Mouse (Mus musculus) brain, embryonic 18.5 days (tissue): Measurements from ENCODE around the gene Ly6g6d.

Experiments
- DNase-seq: peaks from one replicate; pipeline ENCODE4 v3.0.0-alpha.2; 2012; ENCODE audit warnings: low read depth, low spot score

The Ly6g6d gene

DNA sequence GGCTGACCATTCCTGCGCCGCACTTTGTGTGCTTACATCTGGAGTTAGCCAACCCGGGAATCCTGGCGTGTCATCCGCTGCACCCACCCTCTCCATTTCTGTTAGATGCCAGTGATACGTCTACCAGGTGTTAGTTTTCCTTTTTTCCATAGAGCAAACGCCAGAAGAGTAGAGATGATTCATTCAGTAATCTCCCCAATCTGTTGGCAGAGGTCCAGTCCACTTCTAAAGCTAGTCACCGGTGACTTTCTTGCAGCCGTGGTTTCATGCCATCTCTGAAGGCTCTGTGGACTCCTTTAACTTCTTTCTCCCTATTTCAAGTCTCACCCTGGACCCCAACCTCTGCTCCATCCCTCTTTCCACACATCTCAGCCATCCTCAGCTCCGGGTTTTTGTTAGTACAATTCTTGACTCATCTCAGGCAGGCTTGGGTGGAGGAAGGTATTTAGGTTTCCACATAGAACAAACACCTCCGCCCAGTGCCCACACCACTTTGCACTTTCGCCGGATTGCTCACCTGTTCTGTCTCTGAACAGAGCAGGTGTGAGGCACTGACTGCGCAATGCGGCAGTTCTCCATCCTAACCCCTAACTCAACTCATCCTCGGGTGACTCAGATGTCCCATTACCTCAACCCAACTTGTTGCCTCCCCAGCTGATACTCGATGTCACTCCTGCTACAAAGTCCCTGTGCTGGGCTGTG, 9.5 kb downstream of the Ly6g6d start:
- DNase-seq = no peak

DNA sequence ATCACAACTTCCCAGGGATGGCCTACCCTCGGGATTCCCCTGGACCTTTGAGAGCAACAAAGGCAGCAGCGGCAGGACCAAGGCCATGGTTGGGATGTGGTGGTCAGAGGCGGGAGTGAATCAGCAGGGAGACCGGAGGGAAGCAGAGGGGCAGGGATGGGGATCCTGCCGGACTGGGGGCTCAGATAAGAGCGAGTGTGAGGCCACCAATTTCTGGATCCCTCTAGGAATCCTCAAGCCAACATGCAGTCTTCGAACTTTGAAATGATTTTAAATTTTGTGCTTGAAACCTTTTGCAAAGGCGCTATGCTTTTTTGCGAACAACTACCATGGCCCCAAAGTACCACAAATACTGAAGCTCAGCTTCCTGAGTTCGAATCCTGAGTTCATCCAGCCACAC, 11.8 kb downstream of the Ly6g6d start, which contains the start of gene Mpig6b:
Mpig6b (minus strand) TSS at position 101 of the 400 bp plus-strand sequence.
- no peak for DNase-seq

DNA sequence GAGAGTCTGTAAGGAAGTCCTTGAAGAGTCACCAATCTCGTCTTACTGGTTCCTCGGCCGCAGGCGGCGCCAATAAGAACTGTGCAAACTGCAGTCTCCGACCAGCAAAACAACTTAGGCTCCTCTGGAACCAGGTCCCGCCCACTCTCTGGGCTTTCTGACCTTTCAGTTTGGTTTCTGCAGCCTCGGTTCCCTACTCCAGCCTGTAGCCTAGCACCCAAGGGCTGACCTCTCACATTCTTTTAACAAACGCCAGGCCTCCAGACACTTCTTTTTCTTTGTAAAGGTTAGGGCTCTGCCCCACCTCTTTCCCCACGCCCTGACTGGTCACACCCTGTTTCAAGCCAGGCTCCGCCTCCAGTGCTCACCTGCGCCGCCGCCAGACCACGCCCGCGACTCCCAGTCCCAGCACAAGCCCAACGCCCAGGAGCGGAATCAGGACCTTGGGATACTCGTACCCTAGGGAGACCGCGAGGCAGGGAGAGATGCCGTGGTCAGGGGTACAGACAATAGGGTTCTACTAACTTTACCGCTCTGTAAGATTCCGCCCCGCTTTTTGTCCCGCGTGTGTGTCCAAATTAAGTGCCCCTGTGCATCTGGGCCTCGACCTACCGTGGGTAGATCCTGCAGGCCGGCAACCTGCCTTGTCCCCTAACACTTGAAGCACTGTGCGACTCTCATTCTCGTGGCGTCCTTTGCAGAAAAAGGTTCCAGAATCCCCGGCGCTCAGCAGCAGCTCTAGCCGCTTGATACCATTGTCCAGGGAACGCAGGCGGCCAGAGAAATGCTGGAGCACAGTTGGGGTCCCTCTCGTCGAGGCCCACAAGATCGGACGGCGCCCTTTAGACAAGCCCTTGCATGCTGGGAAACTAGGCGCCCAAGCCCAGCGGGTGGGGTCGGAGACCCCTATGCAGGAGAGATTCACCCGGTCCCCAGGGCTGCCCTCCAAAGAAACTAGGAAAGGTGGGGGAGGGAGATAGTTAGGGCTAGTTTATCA, 12.6 kb downstream of the Ly6g6d start, which contains the start of gene Ly6g6c:
Ly6g6c (plus strand) TSS at position 438 of the 997 bp plus-strand sequence.
- DNase-seq = no peak

DNA sequence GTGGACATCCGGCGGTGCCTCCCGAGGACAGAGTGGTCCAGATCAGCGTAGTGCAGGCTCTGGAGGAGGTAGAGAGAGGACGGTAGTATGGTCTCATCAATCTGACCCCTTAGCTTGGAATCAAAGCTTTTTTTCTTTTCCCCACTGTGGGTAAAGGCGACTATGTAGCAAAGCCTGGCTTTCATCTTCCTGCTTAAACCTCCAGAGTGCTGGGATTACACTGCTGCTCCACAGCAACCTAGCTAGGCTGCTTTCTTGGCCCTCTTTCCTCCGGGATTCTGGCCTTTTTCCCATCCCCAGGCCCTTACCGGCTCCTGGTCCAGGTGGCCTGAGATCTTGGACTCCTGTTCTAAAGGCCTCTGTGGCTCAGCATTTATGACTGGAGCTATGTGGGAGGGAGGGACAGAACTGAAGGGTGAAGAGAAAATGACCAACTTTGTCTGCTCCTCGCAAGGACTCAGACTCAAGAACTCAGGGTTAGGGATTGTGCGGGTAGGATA, 13.4 kb downstream of the Ly6g6d start:
- no peak for DNase-seq

DNA sequence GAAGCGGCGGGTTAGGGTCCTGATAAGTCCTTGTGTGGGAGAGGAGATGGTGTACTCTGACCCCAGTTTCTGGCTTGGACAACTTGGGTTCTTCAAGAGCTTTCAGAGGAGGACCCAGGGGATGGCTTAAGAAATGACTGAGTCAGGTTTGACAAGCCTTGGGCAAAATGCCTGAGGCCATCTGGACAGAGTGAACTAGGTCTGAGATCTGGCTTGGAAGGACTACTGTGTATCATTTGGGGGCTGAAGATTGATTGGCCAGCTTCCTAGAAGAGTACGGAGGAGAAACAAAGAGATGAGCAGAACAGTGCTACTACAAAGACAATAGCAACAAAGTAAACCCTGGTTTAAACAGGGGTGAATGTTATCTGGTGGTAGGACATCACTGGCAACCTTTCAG, 14.4 kb downstream of the Ly6g6d start:
- no peak for DNase-seq

DNA sequence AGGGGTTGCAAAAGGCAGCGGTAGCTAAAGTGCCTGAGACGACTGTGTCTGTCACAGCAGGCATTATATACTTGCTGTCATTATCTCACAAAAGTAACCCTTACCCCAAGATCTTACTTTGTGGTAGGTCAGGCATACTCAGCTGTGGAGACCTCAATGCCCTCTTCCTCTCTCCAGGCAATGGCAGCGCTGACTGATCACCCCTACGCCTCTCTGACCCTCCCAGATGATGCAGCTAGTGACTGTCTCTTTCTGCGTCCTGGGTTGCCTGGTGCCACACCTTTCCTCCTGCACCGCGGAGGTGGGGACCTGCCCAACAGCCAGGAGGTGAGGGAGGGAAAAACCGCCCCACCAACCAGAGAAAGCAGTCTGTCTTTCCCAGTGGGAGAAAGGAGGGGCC, 16.6 kb downstream of the Ly6g6d start:
- no peak for DNase-seq

DNA sequence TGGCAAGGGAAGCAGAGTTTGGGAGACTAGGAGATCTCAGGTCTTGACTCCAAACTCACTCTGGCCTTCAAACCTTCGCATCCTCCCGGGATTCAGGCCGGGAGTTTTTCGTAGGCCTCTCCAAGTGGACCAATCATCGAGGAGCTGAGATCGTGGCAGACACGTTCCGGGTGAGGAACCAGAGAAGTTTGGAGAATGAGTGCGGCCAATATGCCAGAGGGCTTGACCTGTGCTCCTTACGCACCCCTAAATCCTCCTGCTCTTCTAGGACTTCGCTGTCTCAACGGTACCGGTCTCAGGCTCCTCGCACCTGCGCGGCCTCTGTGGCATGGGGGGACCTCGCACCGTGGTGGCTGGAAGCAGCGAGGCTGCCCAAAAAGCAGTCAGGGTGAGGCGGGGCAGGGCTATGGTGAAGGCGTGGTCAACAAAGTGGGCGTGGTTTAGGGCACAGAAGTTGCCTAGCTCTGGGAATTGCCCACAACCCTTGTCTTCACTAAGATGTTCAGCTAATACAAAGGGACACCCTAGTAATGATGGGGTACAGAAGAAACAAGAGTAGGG, 17.0 kb downstream of the Ly6g6d start:
- DNase-seq = no peak

DNA sequence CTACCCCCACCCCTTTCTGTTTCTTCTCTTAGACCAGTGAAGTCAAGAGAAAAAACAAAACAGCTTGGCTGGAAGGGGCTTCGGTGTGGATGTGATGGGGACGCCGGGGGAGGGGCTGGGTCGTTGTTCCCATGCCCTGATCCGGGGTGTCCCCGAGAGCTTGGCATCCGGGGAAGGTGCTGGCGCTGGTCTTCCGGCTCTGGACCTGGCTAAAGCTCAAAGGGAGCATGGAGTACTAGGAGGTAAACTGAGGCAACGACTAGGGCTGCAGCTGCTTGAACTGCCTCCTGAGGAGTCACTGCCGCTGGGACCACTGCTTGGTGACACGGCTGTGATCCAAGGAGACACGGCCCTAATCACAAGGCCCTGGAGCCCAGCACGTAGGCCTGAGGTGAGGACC, 17.8 kb downstream of the Ly6g6d start:
- DNase-seq = no peak

DNA sequence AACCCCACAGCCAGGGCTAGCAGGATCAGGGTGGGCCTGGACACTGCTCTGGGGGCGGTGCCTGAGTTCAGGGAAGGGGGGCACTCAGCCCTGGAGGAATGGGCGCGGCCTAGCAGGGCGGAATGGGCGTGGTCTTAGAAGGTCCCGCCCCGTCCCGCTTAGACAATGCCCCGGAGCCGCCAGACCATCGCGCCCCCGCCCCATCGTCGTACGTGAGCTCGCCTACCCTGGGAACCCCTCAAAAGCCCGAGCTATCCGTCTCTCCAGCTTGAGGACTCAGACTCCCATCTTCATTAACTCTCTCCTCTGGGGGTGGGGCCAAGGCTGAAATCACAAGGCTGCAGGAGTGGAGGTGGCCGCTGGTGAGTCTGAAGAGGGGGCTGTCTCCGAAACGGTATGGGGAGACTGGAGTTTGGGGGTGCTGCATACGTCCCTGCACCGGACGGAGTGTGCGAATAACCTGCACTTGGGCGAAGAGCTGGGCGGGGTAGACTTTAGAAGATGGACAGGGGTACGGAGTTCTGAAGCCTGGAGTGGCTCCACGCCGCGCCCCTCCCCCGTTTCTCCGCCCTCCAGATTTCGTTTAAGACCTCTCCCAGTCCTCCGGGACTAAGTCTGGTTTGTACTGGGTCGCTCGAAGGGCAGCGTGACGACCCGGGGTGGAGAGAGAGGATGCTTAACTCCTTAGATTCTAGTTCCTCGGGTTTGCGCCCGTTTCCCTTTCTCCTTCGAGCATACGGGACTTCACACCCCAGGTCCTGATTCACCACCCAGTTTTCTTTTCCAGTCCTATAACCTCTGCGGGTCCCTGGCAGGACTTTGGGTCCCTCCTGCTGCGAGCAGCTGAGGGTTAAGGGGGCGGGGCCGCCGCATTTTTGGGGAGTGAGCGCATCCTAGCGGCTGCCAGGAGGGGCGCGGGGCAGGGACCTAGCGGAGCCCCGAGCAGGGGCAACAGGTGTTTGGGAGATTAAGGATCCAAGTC, 18.7 kb downstream of the Ly6g6d start, which contains the start of gene Ddah2:
Ddah2 (plus strand) TSS at position 125 of the 982 bp plus-strand sequence.
- DNase-seq = peak; percentile 72

DNA sequence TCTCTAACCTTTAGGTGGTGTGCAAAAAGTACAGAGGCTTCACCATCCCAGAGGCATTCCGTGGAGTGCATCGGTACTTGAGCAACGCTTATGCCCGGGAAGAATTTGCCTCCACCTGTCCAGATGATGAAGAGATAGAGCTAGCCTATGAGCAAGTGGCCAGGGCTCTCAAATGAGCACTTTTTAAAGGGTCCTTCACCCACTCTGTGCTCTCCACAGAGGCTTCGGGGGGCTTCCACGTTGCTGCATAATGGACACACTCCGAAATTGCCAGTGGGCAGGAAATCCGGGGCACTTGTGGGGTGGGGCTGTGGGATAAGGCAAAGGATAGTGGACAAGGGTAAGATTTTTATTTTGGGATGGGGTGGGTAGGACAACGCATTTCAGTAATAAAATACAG, 19.5 kb downstream of the Ly6g6d start:
- DNase-seq = no peak

DNA sequence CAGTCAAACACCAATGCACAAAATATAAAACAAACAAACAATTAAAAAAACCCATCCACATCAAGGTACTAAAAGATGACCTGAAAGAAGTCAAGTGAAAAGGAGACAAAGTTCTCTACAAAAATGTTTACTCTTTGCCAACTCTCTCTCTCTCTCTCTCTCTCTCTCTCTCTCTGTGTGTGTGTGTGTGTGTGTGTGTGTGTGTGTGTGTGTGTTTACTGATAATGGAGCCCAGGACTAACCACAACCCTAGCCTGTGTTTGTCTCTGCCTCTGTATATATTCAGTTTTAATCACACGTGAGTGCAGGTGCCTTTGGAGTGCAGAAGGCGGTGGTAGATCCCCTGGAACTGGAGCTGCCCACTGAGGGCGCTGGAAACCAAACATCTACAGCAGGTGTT, 20.8 kb downstream of the Ly6g6d start:
- DNase-seq = no peak

DNA sequence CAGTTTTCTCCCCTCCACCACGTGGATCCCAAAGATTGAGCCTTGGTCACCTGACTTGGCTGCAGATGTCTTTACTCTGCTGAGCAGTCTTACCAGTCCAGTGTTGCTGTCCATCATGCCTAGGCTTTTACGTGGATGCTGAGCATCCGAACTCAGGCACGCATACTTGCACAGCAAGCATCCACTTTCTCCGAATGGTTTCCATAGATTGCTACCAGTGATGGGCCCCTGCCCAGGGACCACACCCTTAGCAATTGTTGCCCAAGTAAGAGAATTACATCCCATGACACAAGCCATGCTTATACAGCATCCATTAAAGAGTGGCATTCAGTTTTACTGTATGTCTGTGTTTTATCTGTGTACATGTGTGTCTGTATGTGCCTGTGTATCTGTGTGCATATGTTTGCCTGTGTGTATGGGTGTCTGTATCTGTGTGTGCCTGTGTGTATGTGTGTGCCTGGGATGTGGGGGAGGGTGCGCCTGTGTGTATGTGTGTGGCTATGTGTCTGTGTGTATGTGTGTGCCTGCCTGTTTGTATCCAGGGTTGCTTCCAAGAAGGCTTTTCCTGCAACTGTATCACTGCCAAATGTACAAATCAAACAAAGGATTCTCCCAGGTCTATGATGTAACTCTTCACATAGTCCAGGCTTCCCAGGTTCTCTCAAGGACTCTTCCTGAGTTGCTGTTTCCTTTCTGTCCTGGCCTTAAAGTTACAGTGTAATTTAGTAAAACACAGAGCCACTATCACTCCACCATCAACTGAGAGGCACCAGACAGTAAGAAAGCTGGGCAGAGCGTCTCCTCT, 22.0 kb downstream of the Ly6g6d start:
- no peak for DNase-seq

DNA sequence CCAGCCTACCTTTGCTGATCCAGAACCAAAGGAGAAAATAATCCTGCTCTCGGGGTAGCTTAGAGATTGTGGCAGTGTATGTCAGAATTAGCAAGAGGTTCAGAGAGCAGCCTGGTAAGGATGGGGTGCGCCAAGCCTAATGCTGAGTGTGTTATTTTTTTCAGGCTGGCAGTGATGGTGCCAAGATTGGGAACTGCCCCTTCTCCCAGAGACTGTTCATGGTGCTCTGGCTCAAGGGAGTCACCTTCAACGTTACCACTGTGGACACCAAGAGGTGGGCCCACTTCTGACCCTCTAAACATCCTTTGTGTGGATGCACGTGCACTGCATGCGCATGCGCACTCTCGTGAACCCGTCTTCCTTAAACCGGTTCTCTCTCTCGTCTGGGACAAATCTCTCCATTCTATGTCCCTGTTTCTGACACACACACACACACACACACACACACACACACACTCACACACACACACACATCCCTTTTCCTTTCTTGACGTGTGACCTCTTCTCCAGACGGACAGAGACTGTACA, 25.5 kb downstream of the Ly6g6d start:
- no peak for DNase-seq

DNA sequence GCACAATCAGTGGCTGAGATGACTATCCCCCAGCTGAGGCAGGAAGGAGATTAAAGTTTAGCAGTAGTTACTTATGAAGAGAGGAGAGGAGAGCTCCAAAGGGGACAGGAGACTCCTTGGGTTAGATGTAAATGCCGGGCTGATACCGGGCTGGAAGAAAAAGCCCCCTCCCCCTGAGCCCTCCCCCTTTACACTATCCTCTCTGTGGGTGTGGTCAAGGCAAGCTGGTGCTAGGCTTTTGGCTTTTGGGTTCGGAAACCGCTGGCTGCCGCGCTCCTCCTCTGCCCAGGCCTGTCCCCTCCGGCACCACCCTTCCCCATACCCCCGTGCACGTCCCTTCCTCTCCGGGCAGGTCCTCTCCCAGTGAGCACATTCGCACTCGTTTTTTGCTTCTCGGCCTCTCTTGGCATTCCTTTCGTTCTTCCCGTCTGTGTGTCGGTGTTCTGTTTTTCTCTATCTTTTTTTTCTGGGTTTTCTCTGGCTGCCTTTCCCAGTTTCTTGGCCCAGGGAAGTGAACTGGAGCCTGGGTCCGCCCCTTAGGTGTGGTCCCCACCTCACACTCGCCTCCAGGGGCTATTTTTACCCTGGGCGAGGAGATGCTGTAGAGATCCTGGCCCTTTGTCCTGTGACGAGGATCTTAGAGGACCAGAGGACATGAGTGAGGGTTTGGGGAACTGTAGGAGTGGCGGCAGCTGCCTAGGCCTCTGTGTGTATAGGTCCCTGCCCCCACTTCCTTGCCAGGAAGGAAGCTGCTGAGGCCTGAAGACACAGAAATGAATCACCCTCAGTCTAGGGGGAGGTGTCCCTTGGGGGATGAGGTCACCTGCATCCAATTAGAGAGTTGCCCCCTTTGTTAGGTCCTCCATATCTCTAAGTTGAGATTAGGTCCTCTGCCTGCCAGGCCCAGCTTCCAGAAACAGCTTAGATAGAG, 26.4 kb downstream of the Ly6g6d start:
- DNase-seq = no peak

DNA sequence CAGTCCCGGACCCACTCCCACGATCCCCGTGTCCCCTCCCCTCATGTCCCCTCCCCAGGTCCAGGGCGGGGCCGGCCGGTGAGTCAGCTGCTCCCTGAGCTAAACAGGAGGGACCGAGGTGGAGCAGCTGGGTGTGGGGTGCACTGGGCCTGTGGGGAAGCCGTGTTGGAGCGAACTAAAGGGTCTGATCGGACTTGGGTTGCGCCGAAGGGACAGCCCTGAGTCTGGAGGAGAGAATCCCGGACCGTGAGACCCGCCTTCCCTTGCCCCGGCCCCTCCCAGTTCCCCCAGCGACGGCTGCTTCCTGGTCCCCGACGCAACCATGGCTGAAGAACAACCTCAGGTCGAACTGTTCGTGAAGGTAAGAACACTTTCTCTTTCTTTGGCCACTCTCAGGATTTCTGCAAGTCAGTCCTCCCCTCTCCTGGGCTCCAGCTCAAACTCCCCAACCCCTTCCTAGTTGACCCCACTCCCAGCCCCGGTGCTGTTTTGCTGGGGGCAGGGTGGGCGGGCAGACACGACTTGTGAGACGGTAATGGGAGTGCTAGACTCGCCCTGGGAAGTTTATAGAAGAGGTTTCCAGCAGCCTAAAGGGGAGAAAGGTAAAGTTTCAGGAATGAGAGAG, 27.6 kb downstream of the Ly6g6d start:
- DNase-seq = no peak

DNA sequence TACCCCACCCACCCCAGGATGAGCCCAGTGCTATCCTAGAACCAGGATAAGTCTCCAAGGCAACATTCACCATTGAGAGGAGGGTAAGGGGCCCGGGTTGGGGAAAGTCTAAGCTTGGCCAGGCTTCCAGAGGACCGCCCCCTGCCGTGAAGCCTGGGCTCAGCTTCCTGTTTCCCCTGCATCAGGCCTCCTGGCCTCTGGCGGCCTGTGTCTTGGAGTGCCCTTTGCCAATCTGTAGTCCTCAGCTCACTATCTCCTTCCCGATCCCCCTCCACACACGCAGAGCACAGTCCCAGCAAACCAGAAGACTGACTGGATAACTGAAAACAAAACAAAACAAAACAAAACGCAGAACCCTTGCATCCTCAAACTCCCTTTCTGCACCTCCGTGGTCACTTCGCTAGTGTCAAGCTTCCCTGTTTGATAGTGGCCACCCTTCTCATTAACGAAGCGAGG, 28.3 kb downstream of the Ly6g6d start, which contains the start of gene Clic1:
Clic1 (plus strand) TSS at position 406 of the 456 bp plus-strand sequence.
- no peak for DNase-seq

DNA sequence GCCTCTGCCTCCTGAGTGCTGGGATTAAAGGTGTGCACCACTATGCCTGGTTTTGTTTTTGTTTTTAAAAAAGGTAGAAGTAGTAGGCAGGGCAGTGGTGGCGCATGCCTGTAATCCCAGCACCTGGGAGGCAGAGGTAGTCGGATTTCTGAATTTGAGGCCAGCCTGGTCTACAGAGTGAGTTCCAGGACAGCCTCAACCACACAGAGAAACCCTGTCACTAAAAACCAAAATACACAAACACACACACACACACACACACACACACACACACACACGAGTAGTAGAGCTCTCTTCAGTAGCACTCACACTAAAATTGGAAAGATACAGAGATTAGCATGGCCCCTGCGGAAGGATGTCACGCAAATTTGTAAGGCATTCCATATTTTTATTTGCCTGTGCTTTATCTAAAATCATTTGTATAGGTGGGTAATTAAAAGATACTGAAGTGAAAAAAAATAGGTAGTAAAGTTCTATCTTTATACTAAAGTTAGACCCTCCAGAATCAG, 28.9 kb downstream of the Ly6g6d start:
- DNase-seq = no peak
